Mouse (Mus musculus): ENCODE results near the gene Sema4d. TPM values are rescaled to one million over a fixed set of nuclear protein-coding genes. Genes with fewer than 3 reads are reported as not detected.
"Not testable (repeated sequence)": the region's sequence is repeated elsewhere in the genome, so short reads cannot be mapped to it uniquely, and the experiment has no call there.

The Sema4d gene
- total and polyA plus RNA-seq, 3 experiments: 12.8 to 67.1 (median 16.7) TPM

DNA sequence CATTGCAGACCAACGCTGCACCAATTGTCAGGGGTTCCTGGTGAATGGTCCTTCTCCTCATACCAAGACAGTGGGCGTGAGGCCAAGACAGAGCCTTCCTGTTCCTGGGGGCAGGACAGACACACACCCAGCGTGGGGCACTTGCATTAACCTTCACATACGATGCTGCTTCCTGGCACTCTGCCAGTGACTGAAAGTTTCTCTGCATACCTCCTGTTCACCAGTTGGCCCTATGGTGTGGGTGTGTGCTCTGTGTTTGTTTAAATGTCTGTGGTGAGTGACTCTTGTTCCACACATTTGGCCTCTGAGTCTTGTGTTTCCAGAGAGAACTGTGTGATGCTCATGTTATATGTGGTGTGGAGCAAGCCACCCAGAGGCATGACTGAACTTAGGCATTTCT is 116.9 kb downstream of the Sema4d start:
- no peak for TF ChIP-seq TCF12 (IDR thresholded peaks at IDR 0.05; ENCODE audit: low read depth, low read length)
- no peak for TF ChIP-seq ZKSCAN1 (IDR thresholded peaks at IDR 0.05; ENCODE audit: borderline replicate concordance, low read depth, low read length)
- no peak for TF ChIP-seq USF2 (conservative IDR thresholded peaks at IDR 0.05; ENCODE audit: low read depth, low read length)
- no peak for TF ChIP-seq IRF4 (IDR thresholded peaks at IDR 0.05; ENCODE audit: low read depth, low read length)
- no peak for TF ChIP-seq PAX5 (IDR thresholded peaks at IDR 0.05; ENCODE audit: low read length)
- TF ChIP-seq CHD1 (IDR thresholded peaks at IDR 0.05; ENCODE audit: low read depth, low read length): no peak
- TF ChIP-seq UBTF (IDR thresholded peaks at IDR 0.05; ENCODE audit: low read depth, low read length): no peak
- no peak for TF ChIP-seq MYC (IDR thresholded peaks at IDR 0.05; ENCODE audit: low read depth, low read length)
- no peak for TF ChIP-seq ZNF384 (IDR thresholded peaks at IDR 0.05; ENCODE audit: low read depth, low read length)
- TF ChIP-seq RAD21 (IDR thresholded peaks at IDR 0.05; ENCODE audit: low read depth, low read length): no peak
- no peak for TF ChIP-seq NRF1 (IDR thresholded peaks at IDR 0.05; ENCODE audit: low read depth, low read length)
- no peak for TF ChIP-seq TBP (conservative IDR thresholded peaks at IDR 0.05; ENCODE audit: low read depth, low read length)
- no peak for TF ChIP-seq NELFE (IDR thresholded peaks at IDR 0.05; ENCODE audit: low read depth, low read length)
- TF ChIP-seq USF1 (IDR thresholded peaks at IDR 0.05; ENCODE audit: low read depth, low read length): no peak
- Histone ChIP-seq H3K9ac (ENCODE audit: insufficient read depth, low read depth) (no peak overlapping the region), H3K36me3 (replicated peaks in 1 of 2; ENCODE audit: control insufficient read depth in 1 of 2, insufficient read depth in 1 of 2, low read length in 1 of 2) (peaks cover 82 to 92% of the 10 kb centered on the region in 2 experiments), H3K4me3 (replicated peaks in 1 of 3; ENCODE audit: low read depth in 2 of 3, low read length in 2 of 3, poor library complexity in 1 of 3) (no peak overlapping the region), H3K27me3 (replicated peaks) (no peaks in the 10 kb centered on the region), H3K4me2 (ENCODE audit: insufficient read depth, low read depth, poor library complexity, severe bottlenecking) (no peak overlapping the region), H3K27ac (ENCODE audit: insufficient read depth, low read depth) (no peak overlapping the region), H3K9me3 (replicated peaks; ENCODE audit: low read length) (no peaks in the 10 kb centered on the region), H3K79me2 (replicated peaks; ENCODE audit: control insufficient read depth, extremely low read depth, insufficient read depth, poor library complexity, severe bottlenecking) (no peaks in the 10 kb centered on the region; the same call in 1 of the 2 replicates), H3K4me1 (ENCODE audit: control insufficient read depth in 1 of 2, insufficient read depth in 2 of 2) (no peaks in the 10 kb centered on the region)
- DNase-seq (ENCODE audit: extremely low read depth): no peak
- dilution Hi-C loops (cut with MboI; ENCODE audit: extremely low pct_ligation_motif_present, extremely low pct_unique_long_range_greater_than_20kb, low sequenced_read_pairs): no loop called here
- in situ Hi-C loops (cut with MboI; ENCODE audit: low pct_ligation_motif_present, low pct_unique_long_range_greater_than_20kb, low sequenced_read_pairs): no loop called here

DNA sequence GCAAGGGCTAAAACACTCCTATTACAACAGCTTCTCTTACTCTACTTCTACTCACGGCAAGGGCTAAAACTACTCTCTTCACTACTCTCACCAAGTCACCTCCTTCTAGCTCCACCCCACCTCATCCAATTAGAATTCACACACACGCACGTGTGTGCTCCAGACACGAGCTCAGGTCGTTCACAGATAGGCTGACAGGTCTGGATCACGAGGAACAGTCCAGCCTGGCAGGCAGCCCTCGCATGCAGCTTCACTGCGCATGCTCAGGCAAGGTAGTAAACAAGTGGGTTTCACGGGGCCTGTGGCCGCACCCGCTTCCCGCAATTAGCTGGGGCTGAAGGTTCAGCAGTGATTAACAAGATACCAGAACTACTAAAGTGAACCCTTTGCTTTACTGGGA is 125.4 kb downstream of the Sema4d start:
- H3K36me3 ChIP-seq (replicated peaks in 1 of 2; ENCODE audit: control insufficient read depth in 1 of 2, insufficient read depth in 1 of 2, low read length in 1 of 2): peaks cover 59 to 78% of the 10 kb centered on the region in 2 experiments
- in situ Hi-C loops (cut with MboI; ENCODE audit: low pct_ligation_motif_present, low pct_unique_long_range_greater_than_20kb, low sequenced_read_pairs): not testable (repeated sequence)

DNA sequence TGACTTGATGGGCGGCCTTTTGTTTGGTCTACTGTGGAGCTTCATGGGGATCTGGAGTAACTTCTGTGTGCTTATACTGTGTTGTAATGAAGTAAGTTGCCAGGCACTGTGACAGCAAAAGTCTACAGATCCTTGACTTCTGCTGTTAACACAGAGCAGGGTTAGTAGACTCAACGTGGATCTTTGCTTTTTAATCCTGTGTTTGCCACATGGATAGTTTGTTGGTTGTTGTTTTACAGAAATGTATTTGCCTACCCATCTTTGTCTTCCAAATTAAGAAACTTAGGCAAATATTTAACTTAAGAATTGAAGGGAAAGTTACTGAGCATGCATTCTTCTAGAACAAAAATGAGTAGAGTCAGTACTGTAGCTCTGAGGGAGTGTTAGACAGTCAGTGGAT is 130.0 kb downstream of the Sema4d start:
- Histone ChIP-seq H3K4me3 (replicated peaks in 1 of 3; ENCODE audit: low read depth in 2 of 3, low read length in 2 of 3, poor library complexity in 1 of 3) (no peak overlapping the region), H3K9ac (ENCODE audit: insufficient read depth, low read depth) (no peak overlapping the region), H3K27me3 (replicated peaks) (no peaks in the 10 kb centered on the region), H3K27ac (ENCODE audit: insufficient read depth, low read depth) (no peak overlapping the region), H3K79me2 (replicated peaks; ENCODE audit: control insufficient read depth, extremely low read depth, insufficient read depth, poor library complexity, severe bottlenecking) (no peaks in the 10 kb centered on the region), H3K36me3 (replicated peaks in 1 of 2; ENCODE audit: control insufficient read depth in 1 of 2, insufficient read depth in 1 of 2, low read length in 1 of 2) (peaks cover 65 to 86% of the 10 kb centered on the region in 2 experiments), H3K4me2 (ENCODE audit: insufficient read depth, low read depth, poor library complexity, severe bottlenecking) (no peak overlapping the region), H3K9me3 (replicated peaks; ENCODE audit: low read length) (no peaks in the 10 kb centered on the region), H3K4me1 (ENCODE audit: control insufficient read depth in 1 of 2, insufficient read depth in 2 of 2) (no peaks in the 10 kb centered on the region)
- TF ChIP-seq ZC3H11A (IDR thresholded peaks at IDR 0.05; ENCODE audit: low read depth, low read length) (no peak), RCOR1 (conservative IDR thresholded peaks at IDR 0.05; ENCODE audit: low read depth, low read length) (no peak), ZNF384 (IDR thresholded peaks at IDR 0.05; ENCODE audit: low read depth, low read length) (no peak), KAT2A (IDR thresholded peaks at IDR 0.05; ENCODE audit: insufficient replicate concordance, low read length) (no peak), MYC (IDR thresholded peaks at IDR 0.05; ENCODE audit: low read depth, low read length) (no peak), MXI1 (IDR thresholded peaks at IDR 0.05; ENCODE audit: low read depth, low read length) (no peak), JUND (conservative IDR thresholded peaks at IDR 0.05; ENCODE audit: low read depth, low read length) (no peak), SMC3 (IDR thresholded peaks at IDR 0.05; ENCODE audit: low read depth, low read length) (no peak)
- no peak for DNase-seq (ENCODE audit: extremely low read depth)
- in situ Hi-C loops (cut with MboI; ENCODE audit: low pct_ligation_motif_present, low pct_unique_long_range_greater_than_20kb, low sequenced_read_pairs) (no loop called here), dilution Hi-C loops (cut with MboI; ENCODE audit: extremely low pct_ligation_motif_present, extremely low pct_unique_long_range_greater_than_20kb, low sequenced_read_pairs) (no loop called here)

More for the DNA sequence above, 125.4 kb downstream of the Sema4d start:
- H3K27me3 ChIP-seq (replicated peaks); H3K79me2 ChIP-seq (replicated peaks; ENCODE audit: control insufficient read depth, extremely low read depth, insufficient read depth, poor library complexity, severe bottlenecking); H3K9me3 ChIP-seq (replicated peaks; ENCODE audit: low read length); H3K27ac ChIP-seq (ENCODE audit: insufficient read depth, low read depth); H3K4me2 ChIP-seq (ENCODE audit: insufficient read depth, low read depth, poor library complexity, severe bottlenecking); dilution Hi-C loops (cut with MboI; ENCODE audit: extremely low pct_ligation_motif_present, extremely low pct_unique_long_range_greater_than_20kb, low sequenced_read_pairs); H3K9ac ChIP-seq (ENCODE audit: insufficient read depth, low read depth); H3K4me3 ChIP-seq (replicated peaks in 1 of 3; ENCODE audit: low read depth in 2 of 3, low read length in 2 of 3, poor library complexity in 1 of 3); DNase-seq (ENCODE audit: extremely low read depth); H3K4me1 ChIP-seq (ENCODE audit: control insufficient read depth in 1 of 2, insufficient read depth in 2 of 2): not testable (repeated sequence)

Measured in CH12.LX (cell line).